Mouse (Mus musculus) heart, adult 8-10 months (tissue): Measurements from ENCODE around the gene Dgkb. TPM values are rescaled to one million over a fixed set of nuclear protein-coding genes. Genes with fewer than 3 reads are reported as not detected.
A peak's percentile ranks its signal among the peaks of the same experiment; 100 is the strongest.

Experiments used
- DNase-seq: peaks from one replicate; pipeline ENCODE4 v3.0.0; 2022; ENCODE audit warnings: low spot score
- total RNA-seq, 4 experiments: library from RNA; stranded (reverse); gene quantifications; 2 replicates each; pipeline ENCODE4 v1.2.4; 2022

Dgkb gene
- total RNA-seq, 4 experiments from 2014 or later = 0.63 to 1.5 (median 0.92) TPM

DNA sequence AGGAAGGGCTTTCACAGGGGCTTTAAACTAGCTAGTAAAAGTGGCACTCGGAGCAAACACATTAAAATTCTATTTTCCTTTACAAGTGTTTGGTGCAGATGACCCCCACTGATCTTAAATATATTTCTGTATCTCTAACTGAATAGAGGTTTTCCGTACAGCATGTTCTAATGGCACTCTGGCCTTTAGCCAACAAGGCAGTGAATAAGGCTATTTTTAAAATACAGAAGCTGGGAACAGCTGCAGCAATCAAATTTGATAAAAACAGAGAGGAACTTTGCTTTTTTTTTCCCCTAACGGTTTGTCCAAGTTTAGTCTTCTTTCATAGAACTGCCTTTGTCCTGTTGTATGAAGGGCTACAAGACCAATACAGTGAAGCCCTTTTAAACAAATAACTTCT, 776.5 kb downstream of the Dgkb start:
- peak; percentile 73 for DNase-seq

DNA sequence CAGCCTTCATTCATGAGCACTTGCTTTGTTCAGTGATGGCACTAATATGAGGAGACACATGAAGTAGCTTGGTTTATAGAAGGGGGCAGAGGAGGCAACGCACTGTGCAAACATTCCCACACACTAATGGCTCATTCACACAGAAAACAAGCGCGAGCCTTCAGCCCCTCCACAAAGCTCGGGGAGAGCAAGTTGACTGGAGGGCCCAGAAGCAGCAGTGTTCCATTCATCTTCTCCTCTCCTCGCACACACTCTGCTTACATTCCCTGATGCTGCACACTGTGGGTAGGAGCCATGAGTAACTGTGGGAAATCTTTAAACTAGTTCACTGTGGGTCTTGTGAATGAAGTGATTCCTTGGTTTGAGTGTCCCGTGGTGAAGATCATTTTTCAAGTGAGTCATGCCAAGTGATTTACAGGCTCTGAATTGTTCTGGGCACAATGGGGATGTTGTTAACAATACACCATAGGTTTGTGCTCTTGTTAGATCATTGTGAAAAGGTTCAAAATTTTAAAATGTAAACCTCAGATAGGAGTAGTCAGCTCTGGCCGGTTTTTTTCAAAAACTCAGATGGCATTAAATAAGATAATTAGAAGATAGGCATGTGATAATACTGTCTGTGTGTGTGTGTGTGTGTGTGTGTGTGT, 779.0 kb downstream of the Dgkb start:
- no peak for DNase-seq

DNA sequence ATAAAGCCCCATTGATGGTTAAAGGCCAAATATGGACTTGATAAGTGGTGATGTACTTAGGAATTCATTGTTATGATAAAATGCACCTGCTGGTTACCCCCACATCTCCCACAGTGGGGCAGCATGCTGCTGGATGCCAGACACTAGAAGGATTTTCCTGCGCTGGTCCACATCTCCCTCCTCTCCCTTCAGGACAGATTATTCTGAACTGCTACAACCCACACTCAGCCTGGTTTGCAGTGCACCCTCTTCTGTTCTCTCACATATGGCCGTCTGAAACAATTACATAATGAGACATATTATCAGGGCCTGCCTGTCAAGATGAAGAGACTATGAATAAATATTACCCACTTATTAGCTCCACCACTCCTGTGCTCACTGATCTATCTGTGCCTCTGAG, 780.6 kb downstream of the Dgkb start:
- no peak for DNase-seq

DNA sequence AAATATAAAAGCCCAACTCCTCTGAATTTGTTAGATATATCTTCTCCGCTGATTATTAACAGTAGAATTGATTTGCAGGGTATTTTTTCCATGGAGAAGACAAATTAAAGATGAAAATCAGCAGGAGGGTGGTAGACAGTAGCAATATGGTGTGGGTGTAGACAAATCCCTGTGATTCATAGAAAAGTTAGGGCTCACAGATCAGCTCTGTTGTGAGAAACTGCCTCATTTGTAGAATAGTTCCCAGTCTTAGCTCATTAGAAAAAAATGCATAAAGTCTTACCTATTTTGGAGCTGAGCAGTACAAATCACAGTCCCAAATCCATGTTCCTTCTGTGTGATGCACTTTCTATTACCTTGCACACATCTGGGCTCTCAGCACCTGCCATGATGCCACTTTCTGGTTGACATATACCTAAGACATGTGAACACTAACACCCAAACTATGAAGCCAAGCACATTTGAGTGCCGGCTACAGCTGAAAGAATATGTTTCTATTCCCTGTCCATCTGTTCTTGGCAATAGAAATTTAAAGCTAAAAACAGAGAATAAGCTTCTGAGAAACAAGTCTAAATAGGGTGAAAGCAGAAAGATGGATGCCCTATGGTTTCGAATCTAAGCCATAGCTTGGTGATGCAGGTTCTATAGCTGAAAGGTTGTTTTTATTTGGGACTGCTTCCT, 782.8 kb downstream of the Dgkb start:
- no peak for DNase-seq

DNA sequence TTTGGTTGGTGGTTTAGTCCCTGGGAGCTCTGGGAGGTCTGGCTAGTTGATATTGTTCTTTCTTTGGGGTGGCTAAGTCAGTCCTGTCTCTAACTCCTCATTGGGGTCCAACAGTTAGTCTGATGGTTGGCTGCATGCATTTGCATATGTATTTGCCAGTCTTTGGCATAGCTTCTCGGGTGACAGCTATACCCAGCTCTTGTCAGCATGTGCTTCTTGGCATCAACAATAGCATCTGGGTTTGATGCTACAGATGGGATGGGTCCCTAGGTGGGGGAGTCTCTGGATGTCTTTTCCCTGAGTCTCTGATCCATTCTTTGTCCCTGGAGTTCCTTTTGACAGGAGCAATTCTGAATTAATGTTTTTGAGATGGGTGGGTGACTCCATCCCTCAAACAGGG, 790.6 kb downstream of the Dgkb start:
- no peak for DNase-seq

DNA sequence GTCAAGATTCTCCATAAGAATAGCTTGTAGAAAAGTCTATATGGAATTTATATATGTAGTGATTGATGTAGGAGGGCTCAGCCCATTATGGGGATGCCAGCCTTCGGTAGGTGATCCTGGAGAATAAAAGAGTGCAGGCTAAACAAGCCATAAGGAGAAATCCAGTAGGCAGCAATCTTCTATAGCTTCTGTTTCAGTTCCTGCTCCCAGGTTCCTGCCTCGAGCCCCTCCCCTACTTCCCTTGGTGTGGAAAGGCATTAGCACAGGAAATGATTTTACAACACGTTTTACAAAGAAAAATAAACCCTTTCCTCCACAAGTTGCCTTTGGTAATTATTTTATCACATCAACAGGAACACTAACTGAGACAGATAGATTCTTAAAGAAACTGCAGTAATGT, 850.7 kb downstream of the Dgkb start:
- no peak for DNase-seq
